Mouse (Mus musculus) neural tube, embryonic 11.5 days (tissue): ENCODE results near the gene Sstr2. TPM values are rescaled to one million over a fixed set of nuclear protein-coding genes. Genes with fewer than 3 reads are reported as not detected.

ENCODE experiments used
- ATAC-seq: fragments of 200-750 bp; cut with Nextera tagmentation; 2 replicates; pipeline ENCODE4 v1.8.0; 2017; ENCODE audit warnings: moderate number of reproducible peaks, mild to moderate bottlenecking, moderate TSS enrichment, moderate library complexity; ENCODE audit not compliant: insufficient read depth, low FRiP score, low TSS enrichment
- DNase-seq: peaks from one replicate; pipeline ENCODE4 v3.0.0-alpha.2; 2015; ENCODE audit warnings: low spot score
- H3K27ac ChIP-seq: fragments of 300-500 bp; sonication (generic); 2 replicates; pipeline ENCODE4 v1.5.1; 2014; ENCODE audit warnings: low read depth, mild to moderate bottlenecking, low read length
- H3K27me3 ChIP-seq: fragments of 300-500 bp; sonication (generic); 2 replicates; pipeline ENCODE4 v1.6.1; 2014; ENCODE audit warnings: mild to moderate bottlenecking, low read length, mixed read lengths; ENCODE audit not compliant: control insufficient read depth, insufficient read depth
- H3K36me3 ChIP-seq: fragments of 300-500 bp; sonication (generic); 2 replicates; pipeline ENCODE4 v1.6.1; 2014; ENCODE audit warnings: mild to moderate bottlenecking, low read length, moderate library complexity, mixed read lengths; ENCODE audit not compliant: control insufficient read depth, insufficient read depth
- H3K4me1 ChIP-seq: fragments of 300-500 bp; sonication (generic); 2 replicates; pipeline ENCODE4 v1.6.1; 2014; ENCODE audit warnings: low read length, mixed read lengths; ENCODE audit not compliant: control insufficient read depth, insufficient read depth
- H3K4me2 ChIP-seq: fragments of 300-500 bp; sonication (generic); 2 replicates; pipeline ENCODE4 v1.6.1; 2014; ENCODE audit warnings: low read depth, mild to moderate bottlenecking, moderate library complexity
- H3K4me3 ChIP-seq: fragments of 300-500 bp; sonication (generic); 2 replicates; pipeline ENCODE4 v1.5.1; 2014; ENCODE audit warnings: low read depth, low read length
- H3K9ac ChIP-seq: fragments of 300-500 bp; sonication (generic); 2 replicates; pipeline ENCODE4 v1.6.1; 2014; ENCODE audit warnings: mild to moderate bottlenecking, low read length
- H3K9me3 ChIP-seq: fragments of 300-500 bp; sonication (generic); 2 replicates; pipeline ENCODE4 v1.6.1; 2016; ENCODE audit warnings: low read length; ENCODE audit not compliant: control insufficient read depth
- WGBS: fragments of 180-500 bp; shearing (Covaris S2); extraction: QIAGEN DNeasy Blood & Tissue Kit; methylation state at CpG from one replicate; pipeline ENCODE4 v1.1.7; 2014; 5-methylcytosine and 5-hydroxymethylcytosine counted together
- polyA plus RNA-seq: library from polyadenylated mRNA; unstranded; fragments of >200 nt; fragmentation: Nextera tagmentation; extraction: Ambion mirVana; gene quantifications from 2 replicates; pipeline ENCODE4 v1.2.1, GENCODE M21; 2014

Gene Sstr2
- polyA plus RNA-seq, 1 experiment from 2014 or later: 23.8 TPM

GRCm38 (mm10) chr11:113614476-113614875 is 4.7 kb upstream of the Sstr2 start:
- peaks cover 10% of the 10 kb centered on the region for H3K27me3 ChIP-seq
- no peak overlapping the region for H3K4me2 ChIP-seq
- H3K27ac ChIP-seq: no peak overlapping the region
- H3K36me3 ChIP-seq: no peaks in the 10 kb centered on the region
- H3K4me3 ChIP-seq: no peak overlapping the region
- H3K9me3 ChIP-seq: no peaks in the 10 kb centered on the region
- H3K4me1 ChIP-seq: peaks cover 19% of the 10 kb centered on the region
- no peak overlapping the region for H3K9ac ChIP-seq
- ATAC-seq (no peak), DNase-seq (no peak)
- whole genome bisulfite sequencing: 80% methylated on average over 5 of the region's 6 CpGs

GRCm38 (mm10) chr11:113617132-113617911 is 1.8 kb upstream of the Sstr2 start:
- no peak for ATAC-seq
- WGBS: 40% methylated on average over 14 of the region's 14 CpGs

DNA sequence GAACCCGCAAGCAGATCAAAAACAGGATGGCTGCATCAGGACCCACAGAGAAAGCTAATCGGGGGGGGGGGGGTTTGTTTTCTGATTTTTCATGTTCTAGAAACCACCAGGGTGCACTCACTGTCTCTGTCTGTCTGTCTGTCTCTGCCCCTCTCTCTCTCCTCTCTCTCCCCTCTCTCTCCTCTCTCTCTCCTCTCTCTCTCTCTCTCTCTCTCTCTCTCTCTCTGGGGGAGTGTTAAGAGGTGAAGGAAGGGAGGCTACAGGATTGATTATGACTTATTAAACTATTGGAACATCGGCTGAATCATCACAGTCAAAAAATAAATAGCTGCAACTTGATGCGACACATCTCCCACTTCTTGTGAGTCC is 855 bp upstream of the Sstr2 start:
- 25% methylated on average over 4 of the region's 4 CpGs for WGBS
- Histone ChIP-seq H3K9ac (no peak overlapping the region; the same call in 1 of the 2 replicates), H3K27ac (no peak overlapping the region), H3K36me3 (no peaks in the 10 kb centered on the region), H3K4me3 (peak overlapping the region; percentile 46), H3K27me3 (peaks cover 24% of the 10 kb centered on the region), H3K4me2 (peak overlapping the region; percentile 97), H3K4me1 (peaks cover 21% of the 10 kb centered on the region), H3K9me3 (no peaks in the 10 kb centered on the region)
- DNase-seq (no peak), ATAC-seq (no peak)

More at GRCm38 (mm10) chr11:113617132-113617911, 1.8 kb upstream of the Sstr2 start:
- H3K4me3 ChIP-seq: no peak overlapping the region
- no peak overlapping the region for H3K9ac ChIP-seq
- no peak overlapping the region for H3K27ac ChIP-seq
- H3K36me3 ChIP-seq: no peaks in the 10 kb centered on the region
- H3K27me3 ChIP-seq: peaks cover 24% of the 10 kb centered on the region
- H3K9me3 ChIP-seq: no peaks in the 10 kb centered on the region
- DNase-seq: peak; percentile 67
- H3K4me2 ChIP-seq: no peak overlapping the region
- peaks cover 21% of the 10 kb centered on the region for H3K4me1 ChIP-seq

- Histone ChIP-seq H3K36me3 (no peaks in the 10 kb centered on the region), H3K4me2 (peak overlapping the region; percentile 97), H3K27me3 (peaks cover 24% of the 10 kb centered on the region), H3K9me3 (no peaks in the 10 kb centered on the region), H3K4me3 (peak overlapping the region; percentile 46), H3K4me1 (peaks cover 21% of the 10 kb centered on the region), H3K9ac (peak overlapping the region; percentile 61), H3K27ac (0 out of 2 replicates have a peak overlapping the region, but pooled peaks have one; percentile 34)
- 3% methylated on average over 31 of the region's 31 CpGs for WGBS
- ATAC-seq (no peak; the same call in 1 of the 2 replicates), DNase-seq (no peak)
These were observed 408 bp downstream of the Sstr2 start for GRCm38 (mm10) chr11:113619420-113620080.

GRCm38 (mm10) chr11:113621001-113621400 is 1.9 kb downstream of the Sstr2 start:
- no peak for DNase-seq
- Histone ChIP-seq H3K9me3 (no peaks in the 10 kb centered on the region), H3K4me1 (peaks cover 21% of the 10 kb centered on the region), H3K4me2 (no peak overlapping the region), H3K36me3 (no peaks in the 10 kb centered on the region), H3K27ac (no peak overlapping the region), H3K9ac (no peak overlapping the region; the same call in 1 of the 2 replicates), H3K27me3 (peaks cover 24% of the 10 kb centered on the region), H3K4me3 (peak overlapping the region; percentile 46; the same call in 1 of the 2 replicates)
- 35% methylated on average over 2 of the region's 2 CpGs for WGBS
- no peak for ATAC-seq

GRCm38 (mm10) chr11:113622028-113622427 is 2.9 kb downstream of the Sstr2 start:
- Histone ChIP-seq H3K9me3 (no peaks in the 10 kb centered on the region), H3K4me3 (no peak overlapping the region), H3K4me1 (peaks cover 21% of the 10 kb centered on the region), H3K4me2 (no peak overlapping the region), H3K9ac (no peak overlapping the region), H3K27me3 (peaks cover 24% of the 10 kb centered on the region), H3K27ac (no peak overlapping the region), H3K36me3 (no peaks in the 10 kb centered on the region)
- 90% methylated on average over 4 of the region's 4 CpGs for WGBS
- ATAC-seq (no peak), DNase-seq (no peak)

DNA sequence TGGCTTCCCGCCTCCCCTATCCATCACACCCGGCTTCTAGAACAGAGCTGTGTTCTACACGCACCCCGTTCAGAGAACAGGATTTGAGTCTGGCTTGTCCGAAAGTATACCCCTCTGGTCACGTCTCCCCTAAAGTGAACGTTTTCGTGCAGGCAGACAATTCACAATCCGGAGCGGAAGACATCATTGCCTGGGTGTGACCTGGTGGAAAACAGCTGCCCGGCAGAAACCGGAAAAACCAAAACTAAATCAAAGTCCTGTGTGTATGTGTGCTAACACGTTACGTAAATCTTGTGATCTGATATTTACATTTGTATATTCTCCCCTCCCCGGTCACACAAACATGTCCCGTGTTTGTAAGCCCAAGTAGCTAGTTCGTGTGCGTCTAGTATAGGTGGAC is 6.3 kb downstream of the Sstr2 start:
- Histone ChIP-seq H3K4me3 (no peak overlapping the region), H3K27ac (no peak overlapping the region), H3K9me3 (no peaks in the 10 kb centered on the region), H3K4me2 (no peak overlapping the region), H3K27me3 (peaks cover 5% of the 10 kb centered on the region; the same call in 1 of the 2 replicates), H3K36me3 (no peaks in the 10 kb centered on the region), H3K9ac (no peak overlapping the region), H3K4me1 (0 out of 2 replicates have a peak, but pooled peaks cover 4% of the 10 kb centered on the region)
- ATAC-seq (no peak), DNase-seq (no peak)
- WGBS: 93% methylated on average over 18 of the region's 18 CpGs

DNA sequence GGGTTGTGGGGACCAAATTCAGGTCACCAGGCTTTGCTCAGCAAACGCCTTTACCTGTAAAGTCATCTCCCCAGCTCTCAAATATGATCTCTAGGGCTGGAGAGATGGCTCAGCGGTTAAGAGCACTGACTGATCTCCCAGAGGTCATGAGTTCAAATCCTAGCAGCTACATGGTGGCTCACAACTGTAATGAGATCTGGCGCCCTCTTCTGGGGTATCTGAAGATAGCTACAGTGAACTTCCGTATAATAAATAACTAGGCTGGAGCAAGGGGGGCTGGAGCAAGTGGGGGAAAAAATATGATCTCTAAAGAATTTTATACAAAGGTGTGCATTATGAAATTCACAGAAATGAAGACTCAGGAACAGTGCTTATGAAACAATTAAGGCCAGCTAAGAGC is 8.6 kb downstream of the Sstr2 start:
- 49% methylated on average over 4 of the region's 4 CpGs for whole genome bisulfite sequencing
- Histone ChIP-seq H3K4me1 (no peaks in the 10 kb centered on the region), H3K4me2 (no peak overlapping the region), H3K4me3 (no peak overlapping the region), H3K36me3 (no peaks in the 10 kb centered on the region), H3K27me3 (no peaks in the 10 kb centered on the region), H3K9me3 (no peaks in the 10 kb centered on the region), H3K9ac (no peak overlapping the region), H3K27ac (no peak overlapping the region)
- DNase-seq (no peak), ATAC-seq (no peak)
